Mouse (Mus musculus) hindbrain, postnatal 0 days (tissue): ENCODE results near the gene Vmn2r77. TPM values are rescaled to one million over a fixed set of nuclear protein-coding genes. Genes with fewer than 3 reads are reported as not detected.
"Not testable (repeated sequence)": the region's sequence is repeated elsewhere in the genome, so short reads cannot be mapped to it uniquely, and the experiment has no call there.

Source experiments
- ATAC-seq: fragments of 200-750 bp; cut with Nextera tagmentation; 2 replicates; pipeline ENCODE4 v1.8.0; 2017; ENCODE audit warnings: mild to moderate bottlenecking, moderate TSS enrichment, moderate library complexity
- DNase-seq: peaks from one replicate; pipeline ENCODE4 v3.0.0-alpha.2; 2015; ENCODE audit warnings: low spot score
- H3K27ac ChIP-seq: fragments of 300-500 bp; sonication (generic); 2 replicates; pipeline ENCODE4 v1.5.1; 2014; ENCODE audit warnings: mild to moderate bottlenecking
- H3K27me3 ChIP-seq: fragments of 300-500 bp; sonication (generic); 2 replicates; pipeline ENCODE4 v1.6.1; 2014; ENCODE audit warnings: low read length, mixed read lengths; ENCODE audit not compliant: insufficient read depth
- H3K36me3 ChIP-seq: fragments of 300-500 bp; sonication (generic); 2 replicates; pipeline ENCODE4 v1.6.1; 2014; ENCODE audit warnings: low read length, mixed read lengths; ENCODE audit not compliant: insufficient read depth
- H3K4me1 ChIP-seq: fragments of 300-500 bp; sonication (generic); 2 replicates; pipeline ENCODE4 v1.6.1; 2014; ENCODE audit warnings: antibody characterized with exemption, low read length, mixed read lengths; ENCODE audit not compliant: insufficient read depth
- H3K4me2 ChIP-seq: fragments of 300-500 bp; sonication (generic); 2 replicates; pipeline ENCODE4 v1.6.1; 2014; ENCODE audit warnings: low read depth, mild to moderate bottlenecking, low read length, moderate library complexity, mixed read lengths
- H3K4me3 ChIP-seq: fragments of 300-500 bp; sonication (generic); 2 replicates; pipeline ENCODE4 v1.5.1; 2014; ENCODE audit warnings: low read length
- H3K9ac ChIP-seq: fragments of 300-500 bp; sonication (generic); replicated peaks from 2 replicates; pipeline ENCODE4 v1.6.1; 2014; ENCODE audit warnings: mild to moderate bottlenecking, low read length, moderate library complexity, mixed read lengths
- H3K9me3 ChIP-seq: fragments of 300-500 bp; sonication (generic); 2 replicates; pipeline ENCODE4 v1.6.1; 2016; ENCODE audit warnings: low read length, mixed read lengths
- CTCF ChIP-seq: IDR thresholded peaks from 2 replicates; pipeline ENCODE4 v1.5.1; 2016; ENCODE audit warnings: antibody characterized with exemption, control low read depth, low read depth
- WGBS: fragments of 180-500 bp; shearing (Covaris S2); extraction: QIAGEN DNeasy Blood & Tissue Kit; methylation state at CpG from one replicate; pipeline ENCODE4 v1.1.7; 2014; 5-methylcytosine and 5-hydroxymethylcytosine counted together
- polyA plus RNA-seq: library from polyadenylated mRNA; unstranded; fragments of >200 nt; fragmentation: Nextera tagmentation; extraction: Ambion mirVana; gene quantifications from 2 replicates; pipeline ENCODE4 v1.2.1, GENCODE M21; 2015
- total RNA-seq: library from RNA; depleted of rRNA; stranded (reverse); fragments of >200 nt; gene quantifications from 2 replicates; pipeline ENCODE4 v1.2.3, GENCODE M21; 2014; rRNA removed

Gene Vmn2r77
- not detected in 2 replicates for total RNA-seq
- polyA plus RNA-seq, result not detected in 2 replicates

DNA sequence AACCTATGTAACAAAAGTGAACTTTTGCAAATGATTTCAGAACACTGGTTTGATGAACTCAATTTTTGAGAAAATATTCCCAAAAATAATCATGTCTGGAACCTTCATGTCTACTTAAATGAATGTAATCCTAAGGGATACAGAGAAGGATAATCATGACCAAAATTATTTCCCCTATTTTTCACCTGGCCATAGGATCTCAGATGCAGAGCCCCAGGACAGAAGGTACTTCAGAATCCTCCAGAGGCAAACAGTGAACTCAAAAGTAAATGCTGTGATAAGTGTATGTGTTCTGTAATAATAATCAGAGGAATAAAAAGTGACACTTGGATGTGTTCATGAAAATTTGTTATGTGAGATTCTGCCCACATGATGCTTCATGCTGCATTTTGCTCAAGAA is at the start of gene Vmn2r77:
Vmn2r77 (plus strand) TSS at position 301 of the 400 bp plus-strand sequence.
- Histone ChIP-seq H3K36me3 (no peaks in the 10 kb centered on the region), H3K27ac (no peak within 1 kb of the TSS), H3K9me3 (no peaks in the 10 kb centered on the region), H3K9ac (no peak within 1 kb of the TSS), H3K4me2 (no peak within 1 kb of the TSS), H3K4me1 (no peaks in the 10 kb centered on the region), H3K27me3 (no peaks in the 10 kb centered on the region), H3K4me3 (no peak within 1 kb of the TSS)
- DNase-seq, result no peak
- no peak for TF ChIP-seq CTCF
- ATAC-seq, result no peak

- WGBS, result 85% methylated on average over 1 of the region's 1 CpGs
- Histone ChIP-seq H3K36me3 (no peaks in the 10 kb centered on the region), H3K27me3 (no peaks in the 10 kb centered on the region), H3K27ac (no peak overlapping the region), H3K4me1 (no peaks in the 10 kb centered on the region), H3K9ac (no peak overlapping the region), H3K4me2 (no peak overlapping the region), H3K4me3 (no peak overlapping the region), H3K9me3 (no peaks in the 10 kb centered on the region)
- DNase-seq (no peak), ATAC-seq (no peak)
- TF ChIP-seq CTCF, result no peak
Observed at GRCm38 (mm10) chr7:86760751-86761150, 34.1 kb upstream of the Vmn2r77 start.

- no peak overlapping the region for H3K4me2 ChIP-seq
- no peak for ATAC-seq
- no peak overlapping the region for H3K9ac ChIP-seq
- H3K27me3 ChIP-seq, result no peaks in the 10 kb centered on the region
- H3K4me1 ChIP-seq, result no peaks in the 10 kb centered on the region
- H3K9me3 ChIP-seq, result no peaks in the 10 kb centered on the region
- H3K27ac ChIP-seq, result no peak overlapping the region
- no peak overlapping the region for H3K4me3 ChIP-seq
- H3K36me3 ChIP-seq, result no peaks in the 10 kb centered on the region
- TF ChIP-seq CTCF, result no peak
- no peak for DNase-seq
Observed at GRCm38 (mm10) chr7:86764628-86765027, 30.2 kb upstream of the Vmn2r77 start.

GRCm38 (mm10) chr7:86771621-86772020 is 23.2 kb upstream of the Vmn2r77 start:
- Histone ChIP-seq H3K4me1 (0 out of 2 replicates have a peak, but pooled peaks cover 3% of the 10 kb centered on the region), H3K36me3 (no peaks in the 10 kb centered on the region), H3K9ac (no peak overlapping the region), H3K4me3 (no peak overlapping the region), H3K27me3 (no peaks in the 10 kb centered on the region), H3K4me2 (no peak overlapping the region), H3K27ac (no peak overlapping the region), H3K9me3 (no peaks in the 10 kb centered on the region)
- no peak for DNase-seq
- TF ChIP-seq CTCF, result no peak
- no peak for ATAC-seq
- 80% methylated on average over 3 of the region's 3 CpGs for WGBS

GRCm38 (mm10) chr7:86775617-86776325 is 19.1 kb upstream of the Vmn2r77 start, which contains the start of gene Folh1:
Folh1 (minus strand) TSS chr7:86775943.
- 7% methylated on average over 11 of the region's 11 CpGs for WGBS
- H3K4me3 ChIP-seq, result peak within 1 kb of the TSS; percentile 31
- H3K9ac ChIP-seq, result peak within 1 kb of the TSS; percentile 31; the same call in 1 of the 2 replicates
- H3K4me1 ChIP-seq, result 0 out of 2 replicates have a peak, but pooled peaks cover 3% of the 10 kb centered on the region
- DNase-seq (peak; percentile 72), ATAC-seq (peak; percentile 83)
- TF ChIP-seq CTCF, result no peak
- H3K27me3 ChIP-seq, result no peaks in the 10 kb centered on the region
- H3K4me2 ChIP-seq, result peak within 1 kb of the TSS; percentile 52
- peak within 1 kb of the TSS; percentile 67; the same call in 1 of the 2 replicates for H3K27ac ChIP-seq
- H3K9me3 ChIP-seq, result no peaks in the 10 kb centered on the region
- no peaks in the 10 kb centered on the region for H3K36me3 ChIP-seq

GRCm38 (mm10) chr7:86815241-86815640 is 20.4 kb downstream of the Vmn2r77 start:
- not testable (repeated sequence) for DNase-seq, H3K27me3 ChIP-seq, H3K27ac ChIP-seq, H3K4me1 ChIP-seq, ATAC-seq, H3K9me3 ChIP-seq, H3K9ac ChIP-seq, H3K4me2 ChIP-seq, H3K36me3 ChIP-seq, H3K4me3 ChIP-seq
- WGBS, result 86% methylated on average over 5 of the region's 5 CpGs

DNA sequence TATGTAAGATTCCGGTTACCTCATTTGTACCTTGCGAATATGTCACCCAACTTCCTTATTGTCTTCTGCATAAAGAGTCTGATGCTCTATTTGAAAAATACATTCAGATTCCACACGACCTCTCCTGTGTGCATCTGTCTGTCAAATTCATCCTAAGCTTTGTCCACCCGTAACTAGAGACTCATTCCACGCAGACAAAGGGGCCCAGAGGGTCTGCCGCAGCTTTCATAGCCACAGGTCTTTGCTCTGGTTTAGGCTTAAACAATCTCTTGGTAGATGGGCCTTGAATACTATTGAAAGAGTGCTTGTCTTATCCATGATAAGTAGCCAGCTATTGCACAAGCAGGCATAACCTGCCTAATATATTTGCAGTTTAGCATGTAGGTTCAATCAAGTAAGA is 20.9 kb downstream of the Vmn2r77 start:
- 84% methylated on average over 6 of the region's 6 CpGs for WGBS
- DNase-seq, H3K4me2 ChIP-seq, ATAC-seq, H3K36me3 ChIP-seq, H3K4me3 ChIP-seq, H3K27me3 ChIP-seq, H3K4me1 ChIP-seq, H3K9ac ChIP-seq, H3K9me3 ChIP-seq, H3K27ac ChIP-seq: not testable (repeated sequence)
